Mouse (Mus musculus) brain, embryonic 14.5 days (tissue): ENCODE results near the gene 1810062G17Rik.

ENCODE experiments used
- CTCF ChIP-seq: fragments of 200-500 bp; IDR thresholded peaks from 2 replicates; pipeline ENCODE4 v1.5.1; 2012; ENCODE audit warnings: inconsistent platforms, mild to moderate bottlenecking, moderate library complexity, borderline replicate concordance; ENCODE audit not compliant: insufficient read depth, insufficient read length; ENCODE audit errors: extremely low read depth
- POLR2A ChIP-seq: fragments of 200-500 bp; IDR thresholded peaks from 2 replicates; pipeline ENCODE4 v1.6.1; 2012; ENCODE audit warnings: mild to moderate bottlenecking, inconsistent platforms, borderline replicate concordance; ENCODE audit not compliant: poor library complexity, insufficient read depth, insufficient read length, severe bottlenecking; ENCODE audit errors: extremely low read depth

- TF ChIP-seq CTCF (peak; percentile 80), POLR2A (no peak)
Measured at GRCm38 (mm10) chr3:36496746-36497145, 21.0 kb downstream of the 1810062G17Rik start.
